Mouse (Mus musculus) thymus, postnatal 36 days (tissue): ENCODE data around the gene Map1lc3b.

Experiments
- DNase-seq, 2 experiments: peaks; one replicate each; pipeline ENCODE4 v3.0.0; 2022; ENCODE audit warnings: mixed read lengths in 2 of 2

The Map1lc3b gene

GRCm38 (mm10) chr8:121609916-121610315 is 19.8 kb downstream of the Map1lc3b start:
- DNase-seq, result no peak

GRCm38 (mm10) chr8:121613419-121613818 is 23.3 kb downstream of the Map1lc3b start:
- no peak for DNase-seq

GRCm38 (mm10) chr8:121619401-121619995 is 29.3 kb downstream of the Map1lc3b start:
- DNase-seq, result no peak

- DNase-seq, result no peak
Observed at GRCm38 (mm10) chr8:121620801-121621516, 30.8 kb downstream of the Map1lc3b start.

- no peak for DNase-seq
Observed at GRCm38 (mm10) chr8:121621879-121622278, 31.7 kb downstream of the Map1lc3b start.

GRCm38 (mm10) chr8:121623043-121623442 is 32.9 kb downstream of the Map1lc3b start:
- DNase-seq, result no peak

GRCm38 (mm10) chr8:121628681-121629080 is 38.5 kb downstream of the Map1lc3b start:
- DNase-seq, result no peak

- DNase-seq, result no peak
Observed at GRCm38 (mm10) chr8:121631645-121632071, 41.5 kb downstream of the Map1lc3b start.

- no peak for DNase-seq
Observed at GRCm38 (mm10) chr8:121632401-121632800, 42.2 kb downstream of the Map1lc3b start.

GRCm38 (mm10) chr8:121635534-121635933 is 45.4 kb downstream of the Map1lc3b start:
- DNase-seq, result no peak

- DNase-seq, result no peak
Observed at GRCm38 (mm10) chr8:121636180-121636579, 46.0 kb downstream of the Map1lc3b start.

GRCm38 (mm10) chr8:121642804-121643203 is 52.6 kb downstream of the Map1lc3b start:
- no peak for DNase-seq

- DNase-seq, result no peak
Observed at GRCm38 (mm10) chr8:121643384-121643783, 53.2 kb downstream of the Map1lc3b start.

- DNase-seq, result no peak
Observed at GRCm38 (mm10) chr8:121647511-121648215, 57.5 kb downstream of the Map1lc3b start.
